Mouse (Mus musculus) T-helper 17 cell (primary cell): ENCODE measurements around the gene Fkbp8.

ENCODE experiments used
- in situ Hi-C, 2 experiments: fragments of 300-600 bp; cut with MboI, MseI; formaldehyde crosslinking; loops; 1 replicate in 1 of 2; 2 replicates in 1 of 2; pipeline ENCODE4 v1.15.1; 2025; ENCODE audit warnings: high pct_unique_total_duplicates in 2 of 2

Gene Fkbp8

GRCm38 (mm10) chr8:70584606-70585257, 57.2 kb downstream of the Fkbp8 start:
- in situ Hi-C loops, result loop anchor here in 1 of 2 experiments (5.0 kb wide), 1 partner anchor 32 kb away; no protein-coding TSS in a partner anchor
